Mouse (Mus musculus): ENCODE results near the gene Cntnap5a. TPM values are rescaled to one million over a fixed set of nuclear protein-coding genes. Genes with fewer than 3 reads are reported as not detected.

The Cntnap5a gene
- polyA plus RNA-seq, 1 experiment from 2014 or later: 0.01 TPM

DNA sequence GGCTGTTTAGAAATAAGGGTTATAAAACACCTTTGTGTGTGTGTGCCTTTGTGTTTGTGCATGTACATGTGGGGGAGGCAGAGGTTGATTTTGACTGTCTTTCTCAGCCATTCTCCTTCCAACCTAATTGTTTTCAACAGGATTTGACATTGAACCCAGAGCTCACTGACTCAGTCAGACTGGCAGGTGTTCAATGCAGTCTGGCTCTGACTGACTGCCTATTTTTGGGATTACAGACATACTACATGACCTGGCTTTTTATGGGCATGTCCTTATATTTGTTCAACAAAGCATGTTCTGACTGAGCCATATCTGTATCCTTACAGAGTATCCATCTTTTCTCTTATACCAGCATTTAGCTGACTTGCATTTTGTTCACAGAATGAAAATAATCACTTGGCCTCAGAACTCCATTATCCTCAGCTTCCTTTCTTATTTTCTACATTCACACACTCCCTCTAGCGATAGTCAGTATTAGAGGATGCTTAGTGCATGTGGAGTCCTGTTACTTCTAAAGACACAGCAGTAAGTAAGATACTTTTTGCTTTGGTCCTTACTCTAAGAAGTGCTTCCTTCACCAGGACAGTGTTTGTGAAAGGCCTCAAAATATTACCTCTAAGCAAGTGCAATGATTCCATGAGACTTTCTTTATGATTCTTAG is 717.6 kb downstream of the Cntnap5a start:
- Histone ChIP-seq H3K4me2 (replicated peaks; ENCODE audit: low read depth, low read length) (no peak overlapping the region), H3K4me3 (ENCODE audit: low read length) (no peak overlapping the region), H3K27ac (ENCODE audit: low read length) (no peak overlapping the region), H3K27me3 (ENCODE audit: insufficient read depth, low read length) (no peaks in the 10 kb centered on the region), H3K4me1 (ENCODE audit: insufficient read depth, low read length) (no peaks in the 10 kb centered on the region), H3K9ac (replicated peaks; ENCODE audit: low read length) (no peak overlapping the region), H3K36me3 (ENCODE audit: insufficient read depth, low read length) (no peaks in the 10 kb centered on the region), H3K9me3 (ENCODE audit: low read length) (no peaks in the 10 kb centered on the region)
- 68% methylated on average over 1 of the region's 1 CpGs for WGBS
- ATAC-seq (ENCODE audit: low FRiP score, low TSS enrichment): no peak

GRCm38 (mm10) chr1:116409836-116410235 is 725.3 kb downstream of the Cntnap5a start:
- Histone ChIP-seq H3K9ac (replicated peaks; ENCODE audit: low read length) (no peak overlapping the region), H3K9me3 (ENCODE audit: low read length) (no peaks in the 10 kb centered on the region), H3K36me3 (ENCODE audit: insufficient read depth, low read length) (no peaks in the 10 kb centered on the region), H3K4me1 (ENCODE audit: insufficient read depth, low read length) (no peaks in the 10 kb centered on the region), H3K27me3 (ENCODE audit: insufficient read depth, low read length) (no peaks in the 10 kb centered on the region), H3K4me3 (ENCODE audit: low read length) (no peak overlapping the region), H3K4me2 (replicated peaks; ENCODE audit: low read depth, low read length) (no peak overlapping the region), H3K27ac (ENCODE audit: low read length) (no peak overlapping the region)
- 82% methylated on average over 1 of the region's 1 CpGs for whole genome bisulfite sequencing
- no peak for ATAC-seq (ENCODE audit: low FRiP score, low TSS enrichment)

- no peaks in the 10 kb centered on the region for H3K36me3 ChIP-seq (ENCODE audit: insufficient read depth, low read length)
- 65% methylated on average over 2 of the region's 2 CpGs for WGBS
- H3K27ac ChIP-seq (ENCODE audit: low read length): no peak overlapping the region
- H3K4me2 ChIP-seq (replicated peaks; ENCODE audit: low read depth, low read length): no peak overlapping the region
- H3K9me3 ChIP-seq (ENCODE audit: low read length): no peaks in the 10 kb centered on the region
- no peaks in the 10 kb centered on the region for H3K4me1 ChIP-seq (ENCODE audit: insufficient read depth, low read length)
- H3K9ac ChIP-seq (replicated peaks; ENCODE audit: low read length): no peak overlapping the region
- H3K27me3 ChIP-seq (ENCODE audit: insufficient read depth, low read length): no peaks in the 10 kb centered on the region
- no peak overlapping the region for H3K4me3 ChIP-seq (ENCODE audit: low read length)
- no peak for ATAC-seq (ENCODE audit: low FRiP score, low TSS enrichment)
Observed at GRCm38 (mm10) chr1:116428396-116428795, 743.8 kb downstream of the Cntnap5a start.

- 76% methylated on average over 4 of the region's 4 CpGs for WGBS
- H3K4me3 ChIP-seq (ENCODE audit: low read length): no peak overlapping the region
- ATAC-seq (ENCODE audit: low FRiP score, low TSS enrichment): no peak
- H3K9me3 ChIP-seq (ENCODE audit: low read length): no peaks in the 10 kb centered on the region
- no peaks in the 10 kb centered on the region for H3K36me3 ChIP-seq (ENCODE audit: insufficient read depth, low read length)
- no peaks in the 10 kb centered on the region for H3K4me1 ChIP-seq (ENCODE audit: insufficient read depth, low read length)
- no peaks in the 10 kb centered on the region for H3K27me3 ChIP-seq (ENCODE audit: insufficient read depth, low read length)
- H3K27ac ChIP-seq (ENCODE audit: low read length): no peak overlapping the region
- H3K4me2 ChIP-seq (replicated peaks; ENCODE audit: low read depth, low read length): no peak overlapping the region
- H3K9ac ChIP-seq (replicated peaks; ENCODE audit: low read length): no peak overlapping the region
Observed at GRCm38 (mm10) chr1:116455115-116455717, 770.7 kb downstream of the Cntnap5a start.

DNA sequence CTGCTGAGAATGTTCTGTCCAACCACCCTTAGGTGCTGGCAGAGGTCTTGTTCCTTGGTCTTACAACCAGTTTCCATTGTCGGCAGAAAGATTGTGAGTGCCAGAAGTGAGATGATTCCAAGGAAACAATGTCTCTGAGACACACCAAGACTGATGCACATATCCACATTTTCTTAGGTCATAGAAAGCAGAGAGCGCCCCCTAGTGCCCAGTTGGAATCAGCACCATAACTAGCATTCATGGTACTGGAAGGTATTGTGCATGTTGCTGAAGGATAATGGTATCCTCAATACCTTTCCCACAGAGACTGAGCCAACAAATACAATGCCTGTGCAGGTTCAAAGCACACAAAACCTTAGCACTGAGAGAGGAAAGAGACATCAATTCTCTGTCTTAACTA is 793.1 kb downstream of the Cntnap5a start:
- no peak for ATAC-seq (ENCODE audit: low FRiP score, low TSS enrichment)
- Histone ChIP-seq H3K9me3 (ENCODE audit: low read length) (no peaks in the 10 kb centered on the region), H3K36me3 (ENCODE audit: insufficient read depth, low read length) (no peaks in the 10 kb centered on the region), H3K4me2 (replicated peaks; ENCODE audit: low read depth, low read length) (no peak overlapping the region), H3K4me1 (ENCODE audit: insufficient read depth, low read length) (no peaks in the 10 kb centered on the region), H3K9ac (replicated peaks; ENCODE audit: low read length) (no peak overlapping the region), H3K4me3 (ENCODE audit: low read length) (no peak overlapping the region), H3K27me3 (ENCODE audit: insufficient read depth, low read length) (no peaks in the 10 kb centered on the region), H3K27ac (ENCODE audit: low read length) (no peak overlapping the region)
- 37% methylated on average over 2 of the region's 2 CpGs for WGBS

- Histone ChIP-seq H3K4me3 (ENCODE audit: low read length) (no peak overlapping the region), H3K36me3 (ENCODE audit: insufficient read depth, low read length) (no peaks in the 10 kb centered on the region), H3K27me3 (ENCODE audit: insufficient read depth, low read length) (no peaks in the 10 kb centered on the region), H3K27ac (ENCODE audit: low read length) (no peak overlapping the region), H3K9me3 (ENCODE audit: low read length) (no peaks in the 10 kb centered on the region), H3K4me2 (replicated peaks; ENCODE audit: low read depth, low read length) (no peak overlapping the region), H3K9ac (replicated peaks; ENCODE audit: low read length) (no peak overlapping the region), H3K4me1 (ENCODE audit: insufficient read depth, low read length) (no peaks in the 10 kb centered on the region)
- no peak for ATAC-seq (ENCODE audit: low FRiP score, low TSS enrichment)
- WGBS: 59% methylated on average over 1 of the region's 1 CpGs
Observed at GRCm38 (mm10) chr1:116488780-116489569, 804.4 kb downstream of the Cntnap5a start.

GRCm38 (mm10) chr1:116577969-116578666 is 893.6 kb downstream of the Cntnap5a start:
- Histone ChIP-seq H3K27me3 (ENCODE audit: insufficient read depth, low read length) (no peaks in the 10 kb centered on the region), H3K27ac (ENCODE audit: low read length) (no peak overlapping the region), H3K36me3 (ENCODE audit: insufficient read depth, low read length) (no peaks in the 10 kb centered on the region), H3K9ac (replicated peaks; ENCODE audit: low read length) (no peak overlapping the region), H3K4me3 (ENCODE audit: low read length) (no peak overlapping the region), H3K4me2 (replicated peaks; ENCODE audit: low read depth, low read length) (no peak overlapping the region), H3K9me3 (ENCODE audit: low read length) (no peaks in the 10 kb centered on the region), H3K4me1 (ENCODE audit: insufficient read depth, low read length) (no peaks in the 10 kb centered on the region)
- ATAC-seq (ENCODE audit: low FRiP score, low TSS enrichment): peak; percentile 69; the same call in 1 of the 2 replicates
- WGBS: 50% methylated on average over 4 of the region's 4 CpGs

- Histone ChIP-seq H3K4me2 (replicated peaks; ENCODE audit: low read depth, low read length) (no peak overlapping the region), H3K4me1 (ENCODE audit: insufficient read depth, low read length) (no peaks in the 10 kb centered on the region), H3K9me3 (ENCODE audit: low read length) (no peaks in the 10 kb centered on the region), H3K4me3 (ENCODE audit: low read length) (no peak overlapping the region), H3K9ac (replicated peaks; ENCODE audit: low read length) (no peak overlapping the region), H3K36me3 (ENCODE audit: insufficient read depth, low read length) (no peaks in the 10 kb centered on the region), H3K27me3 (ENCODE audit: insufficient read depth, low read length) (no peaks in the 10 kb centered on the region), H3K27ac (ENCODE audit: low read length) (no peak overlapping the region)
- ATAC-seq (ENCODE audit: low FRiP score, low TSS enrichment): no peak
Observed at GRCm38 (mm10) chr1:116616272-116616671, 931.7 kb downstream of the Cntnap5a start.

Measured in kidney, embryonic 16.5 days (tissue).